Mouse (Mus musculus): ENCODE measurements around the gene Slc9a9. TPM values are rescaled to one million over a fixed set of nuclear protein-coding genes. Genes with fewer than 3 reads are reported as not detected.
A peak's percentile ranks its signal among the peaks of the same experiment; 100 is the strongest.

Gene Slc9a9
- polyA plus RNA-seq, 1 experiment from 2014 or later, result 3.7 TPM

- no peak overlapping the region for H3K4me3 ChIP-seq (replicated peaks; ENCODE audit: low read length)
- no peak overlapping the region for H3K4me2 ChIP-seq (ENCODE audit: low read length)
- no peaks in the 10 kb centered on the region for H3K27me3 ChIP-seq (replicated peaks; ENCODE audit: control insufficient read depth, insufficient read depth, low read length)
- no peak overlapping the region for H3K27ac ChIP-seq (ENCODE audit: low read length)
- 72% methylated on average over 1 of the region's 1 CpGs for WGBS
- no peaks in the 10 kb centered on the region for H3K4me1 ChIP-seq (replicated peaks; ENCODE audit: control insufficient read depth, insufficient read depth, low read length)
- no peak for ATAC-seq
- no peak overlapping the region for H3K9ac ChIP-seq (replicated peaks; ENCODE audit: low read depth, low read length)
- H3K36me3 ChIP-seq (ENCODE audit: control insufficient read depth, insufficient read depth), result no peaks in the 10 kb centered on the region
- no peaks in the 10 kb centered on the region for H3K9me3 ChIP-seq (ENCODE audit: control insufficient read depth, low read length)
Observed at GRCm38 (mm10) chr9:94649991-94650390, 19.7 kb upstream of the Slc9a9 start.

GRCm38 (mm10) chr9:94653198-94653597 is 16.5 kb upstream of the Slc9a9 start:
- no peak for ATAC-seq
- no peaks in the 10 kb centered on the region for H3K27me3 ChIP-seq (replicated peaks; ENCODE audit: control insufficient read depth, insufficient read depth, low read length)
- H3K36me3 ChIP-seq (ENCODE audit: control insufficient read depth, insufficient read depth), result no peaks in the 10 kb centered on the region
- no peaks in the 10 kb centered on the region for H3K9me3 ChIP-seq (ENCODE audit: control insufficient read depth, low read length)
- H3K4me3 ChIP-seq (replicated peaks; ENCODE audit: low read length), result no peak overlapping the region
- no peak overlapping the region for H3K4me2 ChIP-seq (ENCODE audit: low read length)
- WGBS, result 78% methylated on average over 6 of the region's 6 CpGs
- H3K27ac ChIP-seq (ENCODE audit: low read length), result no peak overlapping the region
- H3K9ac ChIP-seq (replicated peaks; ENCODE audit: low read depth, low read length), result no peak overlapping the region
- no peaks in the 10 kb centered on the region for H3K4me1 ChIP-seq (replicated peaks; ENCODE audit: control insufficient read depth, insufficient read depth, low read length)

GRCm38 (mm10) chr9:94653827-94654226 is 15.9 kb upstream of the Slc9a9 start:
- H3K4me3 ChIP-seq (replicated peaks; ENCODE audit: low read length), result no peak overlapping the region
- 82% methylated on average over 2 of the region's 2 CpGs for WGBS
- H3K27me3 ChIP-seq (replicated peaks; ENCODE audit: control insufficient read depth, insufficient read depth, low read length), result no peaks in the 10 kb centered on the region
- no peak overlapping the region for H3K27ac ChIP-seq (ENCODE audit: low read length)
- no peak overlapping the region for H3K4me2 ChIP-seq (ENCODE audit: low read length)
- H3K36me3 ChIP-seq (ENCODE audit: control insufficient read depth, insufficient read depth), result no peaks in the 10 kb centered on the region
- no peaks in the 10 kb centered on the region for H3K9me3 ChIP-seq (ENCODE audit: control insufficient read depth, low read length)
- no peaks in the 10 kb centered on the region for H3K4me1 ChIP-seq (replicated peaks; ENCODE audit: control insufficient read depth, insufficient read depth, low read length)
- ATAC-seq, result no peak
- H3K9ac ChIP-seq (replicated peaks; ENCODE audit: low read depth, low read length), result no peak overlapping the region

GRCm38 (mm10) chr9:94656265-94656664 is 13.4 kb upstream of the Slc9a9 start:
- H3K9ac ChIP-seq (replicated peaks; ENCODE audit: low read depth, low read length), result no peak overlapping the region
- no peak for ATAC-seq
- H3K4me1 ChIP-seq (replicated peaks; ENCODE audit: control insufficient read depth, insufficient read depth, low read length), result no peaks in the 10 kb centered on the region
- H3K9me3 ChIP-seq (ENCODE audit: control insufficient read depth, low read length), result no peaks in the 10 kb centered on the region
- H3K27me3 ChIP-seq (replicated peaks; ENCODE audit: control insufficient read depth, insufficient read depth, low read length), result no peaks in the 10 kb centered on the region
- H3K4me3 ChIP-seq (replicated peaks; ENCODE audit: low read length), result no peak overlapping the region
- no peak overlapping the region for H3K4me2 ChIP-seq (ENCODE audit: low read length)
- no peaks in the 10 kb centered on the region for H3K36me3 ChIP-seq (ENCODE audit: control insufficient read depth, insufficient read depth)
- no peak overlapping the region for H3K27ac ChIP-seq (ENCODE audit: low read length)
- 80% methylated on average over 4 of the region's 4 CpGs for WGBS

- no peak overlapping the region for H3K4me2 ChIP-seq (ENCODE audit: low read length)
- 58% methylated on average over 3 of the region's 3 CpGs for WGBS
- H3K9me3 ChIP-seq (ENCODE audit: control insufficient read depth, low read length), result no peaks in the 10 kb centered on the region
- no peak overlapping the region for H3K9ac ChIP-seq (replicated peaks; ENCODE audit: low read depth, low read length)
- no peaks in the 10 kb centered on the region for H3K4me1 ChIP-seq (replicated peaks; ENCODE audit: control insufficient read depth, insufficient read depth, low read length)
- no peak overlapping the region for H3K4me3 ChIP-seq (replicated peaks; ENCODE audit: low read length)
- H3K27me3 ChIP-seq (replicated peaks; ENCODE audit: control insufficient read depth, insufficient read depth, low read length), result no peaks in the 10 kb centered on the region
- H3K27ac ChIP-seq (ENCODE audit: low read length), result no peak overlapping the region
- H3K36me3 ChIP-seq (ENCODE audit: control insufficient read depth, insufficient read depth), result no peaks in the 10 kb centered on the region
- ATAC-seq, result no peak
Observed at GRCm38 (mm10) chr9:94659401-94660152, 10.1 kb upstream of the Slc9a9 start.

- ATAC-seq, result no peak
- Histone ChIP-seq H3K4me1 (replicated peaks; ENCODE audit: control insufficient read depth, insufficient read depth, low read length) (no peaks in the 10 kb centered on the region), H3K9ac (replicated peaks; ENCODE audit: low read depth, low read length) (no peak overlapping the region), H3K9me3 (ENCODE audit: control insufficient read depth, low read length) (no peaks in the 10 kb centered on the region), H3K27ac (ENCODE audit: low read length) (no peak overlapping the region), H3K27me3 (replicated peaks; ENCODE audit: control insufficient read depth, insufficient read depth, low read length) (no peaks in the 10 kb centered on the region), H3K36me3 (ENCODE audit: control insufficient read depth, insufficient read depth) (no peaks in the 10 kb centered on the region), H3K4me3 (replicated peaks; ENCODE audit: low read length) (no peak overlapping the region), H3K4me2 (ENCODE audit: low read length) (no peak overlapping the region)
- WGBS, result 4% methylated on average over 2 of the region's 2 CpGs
Observed at GRCm38 (mm10) chr9:94661768-94662167, 7.9 kb upstream of the Slc9a9 start.

- no peak for ATAC-seq
- no peak overlapping the region for H3K4me2 ChIP-seq (ENCODE audit: low read length)
- no peak overlapping the region for H3K27ac ChIP-seq (ENCODE audit: low read length)
- 83% methylated on average over 4 of the region's 4 CpGs for WGBS
- no peak overlapping the region for H3K9ac ChIP-seq (replicated peaks; ENCODE audit: low read depth, low read length)
- no peaks in the 10 kb centered on the region for H3K36me3 ChIP-seq (ENCODE audit: control insufficient read depth, insufficient read depth)
- H3K27me3 ChIP-seq (replicated peaks; ENCODE audit: control insufficient read depth, insufficient read depth, low read length), result no peaks in the 10 kb centered on the region
- H3K4me3 ChIP-seq (replicated peaks; ENCODE audit: low read length), result no peak overlapping the region
- peaks cover 3% of the 10 kb centered on the region for H3K4me1 ChIP-seq (replicated peaks; ENCODE audit: control insufficient read depth, insufficient read depth, low read length)
- no peaks in the 10 kb centered on the region for H3K9me3 ChIP-seq (ENCODE audit: control insufficient read depth, low read length)
Observed at GRCm38 (mm10) chr9:94665248-94665647, 4.5 kb upstream of the Slc9a9 start.

GRCm38 (mm10) chr9:94668589-94668988 is 1.1 kb upstream of the Slc9a9 start:
- no peak overlapping the region for H3K27ac ChIP-seq (ENCODE audit: low read length)

GRCm38 (mm10) chr9:94670704-94671103 is 995 bp downstream of the Slc9a9 start:
- no peaks in the 10 kb centered on the region for H3K9me3 ChIP-seq (ENCODE audit: control insufficient read depth, low read length)
- H3K27me3 ChIP-seq (replicated peaks; ENCODE audit: control insufficient read depth, insufficient read depth, low read length), result no peaks in the 10 kb centered on the region
- H3K9ac ChIP-seq (replicated peaks; ENCODE audit: low read depth, low read length), result peak overlapping the region; percentile 45
- peaks cover 6% of the 10 kb centered on the region for H3K4me1 ChIP-seq (replicated peaks; ENCODE audit: control insufficient read depth, insufficient read depth, low read length)
- H3K4me2 ChIP-seq (ENCODE audit: low read length), result peak overlapping the region; percentile 81
- no peak overlapping the region for H3K27ac ChIP-seq (ENCODE audit: low read length)
- no peaks in the 10 kb centered on the region for H3K36me3 ChIP-seq (ENCODE audit: control insufficient read depth, insufficient read depth)
- ATAC-seq, result no peak
- H3K4me3 ChIP-seq (replicated peaks; ENCODE audit: low read length), result peak overlapping the region; percentile 52

More at GRCm38 (mm10) chr9:94668589-94668988, 1.1 kb upstream of the Slc9a9 start:
- no peak overlapping the region for H3K4me2 ChIP-seq (ENCODE audit: low read length)
- H3K4me1 ChIP-seq (replicated peaks; ENCODE audit: control insufficient read depth, insufficient read depth, low read length), result peaks cover 6% of the 10 kb centered on the region
- 50% methylated on average over 7 of the region's 7 CpGs for WGBS
- no peaks in the 10 kb centered on the region for H3K9me3 ChIP-seq (ENCODE audit: control insufficient read depth, low read length)
- H3K36me3 ChIP-seq (ENCODE audit: control insufficient read depth, insufficient read depth), result no peaks in the 10 kb centered on the region
- H3K27me3 ChIP-seq (replicated peaks; ENCODE audit: control insufficient read depth, insufficient read depth, low read length), result no peaks in the 10 kb centered on the region
- H3K4me3 ChIP-seq (replicated peaks; ENCODE audit: low read length), result no peak overlapping the region
- no peak for ATAC-seq
- H3K9ac ChIP-seq (replicated peaks; ENCODE audit: low read depth, low read length), result no peak overlapping the region

GRCm38 (mm10) chr9:94674704-94675103 is 5.0 kb downstream of the Slc9a9 start:
- Histone ChIP-seq H3K27me3 (replicated peaks; ENCODE audit: control insufficient read depth, insufficient read depth, low read length) (no peaks in the 10 kb centered on the region), H3K4me1 (replicated peaks; ENCODE audit: control insufficient read depth, insufficient read depth, low read length) (peaks cover 3% of the 10 kb centered on the region; the same call in 1 of the 2 replicates), H3K9ac (replicated peaks; ENCODE audit: low read depth, low read length) (no peak overlapping the region), H3K4me2 (ENCODE audit: low read length) (no peak overlapping the region), H3K27ac (ENCODE audit: low read length) (no peak overlapping the region), H3K36me3 (ENCODE audit: control insufficient read depth, insufficient read depth) (no peaks in the 10 kb centered on the region), H3K4me3 (replicated peaks; ENCODE audit: low read length) (no peak overlapping the region), H3K9me3 (ENCODE audit: control insufficient read depth, low read length) (no peaks in the 10 kb centered on the region)
- no peak for ATAC-seq
- WGBS, result 93% methylated on average over 1 of the region's 1 CpGs

Measured in forebrain, embryonic 16.5 days (tissue).